In the genomic region with DNA sequence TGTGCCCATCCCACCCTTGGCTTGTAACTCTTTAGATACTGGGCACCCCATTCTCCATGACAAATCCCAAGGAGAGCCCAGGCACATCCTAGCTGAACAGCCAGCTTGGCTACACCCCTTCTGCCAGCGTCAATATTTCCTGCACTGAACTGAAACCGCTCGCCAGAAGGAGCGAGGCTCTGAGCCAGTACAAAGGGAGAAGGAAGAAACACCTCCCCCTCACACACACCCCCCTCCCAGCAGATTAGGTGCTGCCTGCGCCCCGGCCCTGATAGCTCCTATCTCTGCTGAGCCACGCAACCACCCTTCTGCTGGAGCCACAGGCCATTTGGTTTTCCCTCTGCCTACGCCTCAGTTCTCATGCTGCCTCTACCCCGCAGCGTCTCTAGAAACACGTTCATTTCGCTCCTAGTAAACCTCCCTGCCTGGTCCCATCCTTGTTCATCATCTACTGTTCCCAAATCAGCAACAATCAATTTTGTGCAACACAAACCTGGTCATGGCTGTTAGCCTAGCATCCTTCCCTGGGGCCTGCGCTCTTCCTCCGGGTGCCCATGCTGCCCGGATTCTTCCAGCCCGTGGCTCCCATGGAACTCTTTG, we compare ENCODE assay signal across 8 mouse cellular contexts. TPM values are rescaled to one million over a fixed set of nuclear protein-coding genes. Genes with fewer than 3 reads are reported as not detected.
DNase-seq lines count a peak whose midpoint lies in the region; ATAC-seq lines count a peak whose summit lies in the region.

No protein-coding gene starts in this region.

- DNase-seq in ES-CJ7 (ENCODE audit: low read depth, low spot score), result peak; percentile 37
- peak; percentile 59 for DNase-seq in c-Kit-positive CD71-positive TER-119-negative erythroid progenitor cells, embryonic 14.5 days (ENCODE audit: low read depth)
- peak; percentile 73 for DNase-seq in forebrain, embryonic 14.5 days (ENCODE audit: low spot score)
- peak; percentile 63 for DNase-seq in limb, embryonic 10.5 days (ENCODE audit: low spot score)
- no peak for DNase-seq in embryo, embryonic 10.5 days (ENCODE audit: low spot score)

- WGBS in forebrain, embryonic 14.5 days, result 6% methylated on average over 16 of the region's 16 CpGs
- WGBS in hindbrain, embryonic 13.5 days, result 1% methylated on average over 16 of the region's 16 CpGs
- WGBS in limb, embryonic 10.5 days, result 2% methylated on average over 16 of the region's 16 CpGs
- 9% methylated on average over 16 of the region's 16 CpGs for WGBS in stomach, embryonic 14.5 days

- peak overlapping the region; percentile 41 for H3K4me3 ChIP-seq in forebrain, embryonic 14.5 days (ENCODE audit: low read depth, low read length)
- H3K4me3 ChIP-seq in hindbrain, embryonic 13.5 days, result peak overlapping the region; percentile 45
- peak overlapping the region; percentile 66 for H3K4me3 ChIP-seq in limb, embryonic 10.5 days
- H3K4me3 ChIP-seq in stomach, embryonic 14.5 days (ENCODE audit: low read depth, low read length), result peak overlapping the region; percentile 42

- H3K4me2 ChIP-seq in forebrain, embryonic 14.5 days (ENCODE audit: low read length), result peak overlapping the region; percentile 96
- peak overlapping the region; percentile 84 for H3K4me2 ChIP-seq in hindbrain, embryonic 13.5 days
- peak overlapping the region; percentile 92 for H3K4me2 ChIP-seq in stomach, embryonic 14.5 days (replicated peaks; ENCODE audit: low read depth, low read length)

- peak overlapping the region; percentile 66 for H3K9ac ChIP-seq in forebrain, embryonic 14.5 days (ENCODE audit: low read length)
- peak overlapping the region; percentile 75 for H3K9ac ChIP-seq in hindbrain, embryonic 13.5 days
- H3K9ac ChIP-seq in stomach, embryonic 14.5 days (replicated peaks; ENCODE audit: low read depth, low read length), result peak overlapping the region; percentile 10; the same call in 1 of the 2 replicates

- H3K27me3 ChIP-seq in forebrain, embryonic 14.5 days (replicated peaks; ENCODE audit: control insufficient read depth, insufficient read depth, low read length), result no peaks in the 10 kb centered on the region
- H3K27me3 ChIP-seq in hindbrain, embryonic 13.5 days, result peaks cover 3% of the 10 kb centered on the region; the same call in 1 of the 2 replicates
- no peaks in the 10 kb centered on the region for H3K27me3 ChIP-seq in limb, embryonic 10.5 days (ENCODE audit: low read depth, poor library complexity, severe bottlenecking)
- H3K27me3 ChIP-seq in stomach, embryonic 14.5 days (ENCODE audit: control insufficient read depth, insufficient read depth, low read length), result no peaks in the 10 kb centered on the region

- peak; percentile 64 for ATAC-seq in forebrain, embryonic 14.5 days
- peak; percentile 11; the same call in 1 of the 2 replicates for ATAC-seq in hindbrain, embryonic 13.5 days (ENCODE audit: low FRiP score)
- ATAC-seq in megakaryocyte-erythroid progenitor cell, adult 5-6 weeks (replicated peaks; ENCODE audit: low FRiP score, low TSS enrichment, poor library complexity, severe bottlenecking), result peak; percentile 95
- ATAC-seq in stomach, embryonic 14.5 days (ENCODE audit: insufficient number of reproducible peaks, insufficient read depth, low FRiP score, low read depth), result peak; percentile 66; the same call in 1 of the 2 replicates

- H3K4me1 ChIP-seq in forebrain, embryonic 14.5 days (ENCODE audit: control insufficient read depth, insufficient read depth, low read length), result peaks cover 20% of the 10 kb centered on the region
- H3K4me1 ChIP-seq in hindbrain, embryonic 13.5 days (replicated peaks), result peaks cover 66% of the 10 kb centered on the region
- H3K4me1 ChIP-seq in limb, embryonic 10.5 days, result peaks cover 50% of the 10 kb centered on the region
- H3K4me1 ChIP-seq in stomach, embryonic 14.5 days (ENCODE audit: control insufficient read depth, insufficient read depth, low read length), result 0 out of 2 replicates have a peak, but pooled peaks cover 13% of the 10 kb centered on the region

- H3K9me3 ChIP-seq in forebrain, embryonic 14.5 days (replicated peaks; ENCODE audit: control insufficient read depth, low read length), result no peaks in the 10 kb centered on the region
- no peaks in the 10 kb centered on the region for H3K9me3 ChIP-seq in hindbrain, embryonic 13.5 days
- no peaks in the 10 kb centered on the region for H3K9me3 ChIP-seq in limb, embryonic 10.5 days (replicated peaks)
- H3K9me3 ChIP-seq in stomach, embryonic 14.5 days (ENCODE audit: control insufficient read depth, low read depth, low read length), result no peaks in the 10 kb centered on the region

- H3K36me3 ChIP-seq in forebrain, embryonic 14.5 days (ENCODE audit: control insufficient read depth, insufficient read depth, low read length), result no peaks in the 10 kb centered on the region
- no peaks in the 10 kb centered on the region for H3K36me3 ChIP-seq in hindbrain, embryonic 13.5 days
- H3K36me3 ChIP-seq in limb, embryonic 10.5 days, result peaks cover 15% of the 10 kb centered on the region
- H3K36me3 ChIP-seq in stomach, embryonic 14.5 days (ENCODE audit: control insufficient read depth, insufficient read depth, low read length), result no peaks in the 10 kb centered on the region

- H3K27ac ChIP-seq in forebrain, embryonic 14.5 days (ENCODE audit: low read depth, low read length), result peak overlapping the region; percentile 77
- H3K27ac ChIP-seq in hindbrain, embryonic 13.5 days, result peak overlapping the region; percentile 74
- peak overlapping the region; percentile 91 for H3K27ac ChIP-seq in limb, embryonic 10.5 days
- 0 out of 2 replicates have a peak overlapping the region, but pooled peaks have one; percentile 33 for H3K27ac ChIP-seq in stomach, embryonic 14.5 days (ENCODE audit: low read length)

RNA-seq across cellular contexts. Expression of a gene that starts 0.6 kb away (rescaled TPM):
- 2.5 and 2.9 TPM in 2 replicates for polyA plus RNA-seq in forebrain, embryonic 14.5 days (2014; fragmentation: Nextera tagmentation; extraction: Ambion mirVana)
- 3.9 and 4.5 TPM in 2 replicates for polyA plus RNA-seq in hindbrain, embryonic 13.5 days (2015; fragmentation: Nextera tagmentation; extraction: Ambion mirVana)
- polyA plus RNA-seq in limb, embryonic 10.5 days (2016; fragmentation: Nextera tagmentation; extraction: Ambion mirVana), result 9.0 and 11.0 TPM in 2 replicates
- total RNA-seq in megakaryocyte-erythroid progenitor cell, adult 5-6 weeks (2014; fragmentation: Nextera tagmentation), result 28.9 and 29.8 TPM in 2 replicates
- 2.1 and 3.2 TPM in 2 replicates for total RNA-seq in megakaryocyte-erythroid progenitor cell, adult 5-6 weeks (2017)
- 4.1 and 4.4 TPM in 2 replicates for polyA plus RNA-seq in stomach, embryonic 14.5 days (2014; fragmentation: Nextera tagmentation; extraction: Ambion mirVana)

RNA-seq across cellular contexts. Expression of a gene that starts 39.2 kb away (rescaled TPM):
- 60.5 and 60.9 TPM in 2 replicates for polyA plus RNA-seq in forebrain, embryonic 14.5 days (2014; fragmentation: Nextera tagmentation; extraction: Ambion mirVana)
- polyA plus RNA-seq in hindbrain, embryonic 13.5 days (2015; fragmentation: Nextera tagmentation; extraction: Ambion mirVana), result 77.1 and 77.2 TPM in 2 replicates
- polyA plus RNA-seq in limb, embryonic 10.5 days (2016; fragmentation: Nextera tagmentation; extraction: Ambion mirVana), result 117 and 118 TPM in 2 replicates
- 69.2 and 88.5 TPM in 2 replicates for total RNA-seq in megakaryocyte-erythroid progenitor cell, adult 5-6 weeks (2014; fragmentation: Nextera tagmentation)
- total RNA-seq in megakaryocyte-erythroid progenitor cell, adult 5-6 weeks (2017), result 46.4 and 53.9 TPM in 2 replicates
- polyA plus RNA-seq in stomach, embryonic 14.5 days (2014; fragmentation: Nextera tagmentation; extraction: Ambion mirVana), result 51.6 and 67.7 TPM in 2 replicates

Comparison
In these comparisons a context has a peak if more than half of its experiments do, and no peak if none do; other contexts are left out.
1. ATAC-seq: peak in every context shown above with its lines; median percentile 95 in megakaryocyte-erythroid progenitor cell, adult 5-6 weeks; 66 in stomach, embryonic 14.5 days; 64 in forebrain, embryonic 14.5 days; 11 in hindbrain, embryonic 13.5 days.
2. H3K27ac ChIP-seq: peak in every context shown above with its lines; median percentile 91 in limb, embryonic 10.5 days; 77 in forebrain, embryonic 14.5 days; 74 in hindbrain, embryonic 13.5 days; 33 in stomach, embryonic 14.5 days.
3. H3K9ac ChIP-seq: peak in every context shown above with its lines; median percentile 75 in hindbrain, embryonic 13.5 days; 66 in forebrain, embryonic 14.5 days; 10 in stomach, embryonic 14.5 days.